Mouse (Mus musculus): ENCODE measurements at regions not wholly inside any gene's neighbourhood (a gene's known extent, or its start where the extent isn't known, plus 50 kb on each side); places are given as distances from the start of the nearest gene placed in this dataset.

- Histone ChIP-seq H3K36me3 (ENCODE audit: control insufficient read depth, insufficient read depth, low read length, poor library complexity, severe bottlenecking) (no peaks in the 10 kb centered on the region), H3K9me3 (replicated peaks; ENCODE audit: control insufficient read depth, insufficient read depth, low read length, poor library complexity, severe bottlenecking) (no peaks in the 10 kb centered on the region), H3K27me3 (ENCODE audit: control insufficient read depth, insufficient read depth, low read length, poor library complexity, severe bottlenecking) (no peaks in the 10 kb centered on the region), H3K4me3 (ENCODE audit: low read depth, low read length) (no peak overlapping the region), H3K27ac (ENCODE audit: insufficient read depth, low read length) (no peak overlapping the region), H3K9ac (ENCODE audit: low read depth, poor library complexity, severe bottlenecking) (no peak overlapping the region), H3K4me1 (ENCODE audit: control insufficient read depth, insufficient read depth, low read length) (no peaks in the 10 kb centered on the region)
- TF ChIP-seq POLR2A (IDR thresholded peaks at IDR 0.05; ENCODE audit: insufficient read depth, low read length) = no peak
- TF ChIP-seq CTCF (IDR thresholded peaks at IDR 0.05; ENCODE audit: low read depth, low read length) = no peak
These were observed 228.7 kb upstream of the Hnrnpa3 start for GRCm38 (mm10) chr2:75430161-75430940.

- no peaks in the 10 kb centered on the region for H3K9me3 ChIP-seq (replicated peaks; ENCODE audit: control insufficient read depth, insufficient read depth, low read length, poor library complexity, severe bottlenecking)
- H3K36me3 ChIP-seq (ENCODE audit: control insufficient read depth, insufficient read depth, low read length, poor library complexity, severe bottlenecking) = no peaks in the 10 kb centered on the region
- TF ChIP-seq CTCF (IDR thresholded peaks at IDR 0.05; ENCODE audit: low read depth, low read length) = no peak
- TF ChIP-seq POLR2A (IDR thresholded peaks at IDR 0.05; ENCODE audit: insufficient read depth, low read length) = no peak
These were observed 227.1 kb upstream of the Hnrnpa3 start for GRCm38 (mm10) chr2:75431981-75432380.

DNA sequence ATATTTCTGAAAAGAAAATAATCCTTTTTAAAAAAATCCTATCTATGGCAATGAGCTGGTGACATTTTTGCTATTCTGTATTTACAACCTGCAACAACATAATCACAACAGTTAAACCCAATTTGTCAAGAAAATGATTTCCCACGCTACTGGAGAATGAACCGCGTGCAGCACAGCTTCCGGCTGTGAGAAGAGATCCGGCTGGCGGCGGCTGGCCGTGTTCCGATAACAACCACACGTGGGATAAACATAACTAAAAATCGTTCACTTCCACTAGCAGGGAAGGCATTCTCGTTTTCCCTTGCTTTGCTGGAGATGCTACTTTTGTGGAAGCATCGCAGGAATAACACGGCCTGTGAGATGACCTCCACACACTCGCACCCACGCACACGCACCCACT lies 224.5 kb upstream of the Hnrnpa3 start:
- Histone ChIP-seq H3K4me3 (ENCODE audit: low read depth, low read length) (0 out of 2 replicates have a peak overlapping the region, but pooled peaks have one; percentile 5), H3K27ac (ENCODE audit: insufficient read depth, low read length) (no peak overlapping the region), H3K27me3 (ENCODE audit: control insufficient read depth, insufficient read depth, low read length, poor library complexity, severe bottlenecking) (no peaks in the 10 kb centered on the region), H3K4me1 (ENCODE audit: control insufficient read depth, insufficient read depth, low read length) (no peaks in the 10 kb centered on the region), H3K36me3 (ENCODE audit: control insufficient read depth, insufficient read depth, low read length, poor library complexity, severe bottlenecking) (no peaks in the 10 kb centered on the region), H3K9me3 (replicated peaks; ENCODE audit: control insufficient read depth, insufficient read depth, low read length, poor library complexity, severe bottlenecking) (no peaks in the 10 kb centered on the region), H3K9ac (ENCODE audit: low read depth, poor library complexity, severe bottlenecking) (no peak overlapping the region)
- TF ChIP-seq POLR2A (IDR thresholded peaks at IDR 0.05; ENCODE audit: insufficient read depth, low read length) = no peak

More at GRCm38 (mm10) chr2:75431981-75432380, 227.1 kb upstream of the Hnrnpa3 start:
- Histone ChIP-seq H3K4me1 (ENCODE audit: control insufficient read depth, insufficient read depth, low read length) (no peaks in the 10 kb centered on the region), H3K27me3 (ENCODE audit: control insufficient read depth, insufficient read depth, low read length, poor library complexity, severe bottlenecking) (no peaks in the 10 kb centered on the region), H3K27ac (ENCODE audit: insufficient read depth, low read length) (no peak overlapping the region), H3K9ac (ENCODE audit: low read depth, poor library complexity, severe bottlenecking) (no peak overlapping the region), H3K4me3 (ENCODE audit: low read depth, low read length) (no peak overlapping the region)

DNA sequence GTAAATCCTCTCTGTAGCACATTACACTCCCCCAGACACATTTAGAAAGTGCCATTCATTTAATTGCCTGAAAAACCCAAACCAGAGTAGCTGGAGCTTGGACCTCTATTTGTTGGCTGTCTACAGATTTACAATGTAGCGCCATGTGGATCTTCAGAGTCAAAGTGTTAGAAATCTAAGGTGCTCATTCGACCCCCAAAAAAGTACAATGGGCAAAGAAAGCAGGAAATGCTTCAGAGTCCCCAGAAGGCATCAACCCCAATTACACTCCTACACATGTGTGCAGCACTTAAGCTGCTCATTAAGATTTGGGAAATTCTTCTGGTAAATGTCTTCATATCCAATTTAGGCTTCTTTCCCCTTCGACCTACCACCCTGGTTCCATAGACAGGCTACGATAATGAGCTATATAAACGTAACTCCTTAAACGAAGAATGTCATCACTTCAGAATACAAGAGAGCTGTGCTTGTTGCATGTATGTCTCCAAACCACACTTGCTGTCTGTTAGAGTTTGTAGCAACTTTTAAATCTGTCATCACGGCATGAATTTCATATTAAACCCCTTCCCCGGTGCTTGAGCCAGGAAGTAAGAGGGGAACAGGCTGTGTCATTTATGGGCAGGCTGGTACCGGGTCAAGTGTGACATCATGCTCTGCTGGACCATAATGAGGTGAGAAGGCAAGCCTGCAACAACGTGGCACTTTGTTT lies 219.4 kb upstream of the Hnrnpa3 start:
- Histone ChIP-seq H3K4me3 (ENCODE audit: low read depth, low read length) (no peak overlapping the region), H3K9ac (ENCODE audit: low read depth, poor library complexity, severe bottlenecking) (no peak overlapping the region), H3K27me3 (ENCODE audit: control insufficient read depth, insufficient read depth, low read length, poor library complexity, severe bottlenecking) (no peaks in the 10 kb centered on the region), H3K36me3 (ENCODE audit: control insufficient read depth, insufficient read depth, low read length, poor library complexity, severe bottlenecking) (no peaks in the 10 kb centered on the region), H3K9me3 (replicated peaks; ENCODE audit: control insufficient read depth, insufficient read depth, low read length, poor library complexity, severe bottlenecking) (no peaks in the 10 kb centered on the region), H3K4me1 (ENCODE audit: control insufficient read depth, insufficient read depth, low read length) (no peaks in the 10 kb centered on the region), H3K27ac (ENCODE audit: insufficient read depth, low read length) (no peak overlapping the region)
- TF ChIP-seq CTCF (IDR thresholded peaks at IDR 0.05; ENCODE audit: low read depth, low read length) = no peak
- TF ChIP-seq EP300 (IDR thresholded peaks at IDR 0.05; ENCODE audit: insufficient read depth, low read depth, low read length) = no peak
- TF ChIP-seq POLR2A (IDR thresholded peaks at IDR 0.05; ENCODE audit: insufficient read depth, low read length) = no peak

DNA sequence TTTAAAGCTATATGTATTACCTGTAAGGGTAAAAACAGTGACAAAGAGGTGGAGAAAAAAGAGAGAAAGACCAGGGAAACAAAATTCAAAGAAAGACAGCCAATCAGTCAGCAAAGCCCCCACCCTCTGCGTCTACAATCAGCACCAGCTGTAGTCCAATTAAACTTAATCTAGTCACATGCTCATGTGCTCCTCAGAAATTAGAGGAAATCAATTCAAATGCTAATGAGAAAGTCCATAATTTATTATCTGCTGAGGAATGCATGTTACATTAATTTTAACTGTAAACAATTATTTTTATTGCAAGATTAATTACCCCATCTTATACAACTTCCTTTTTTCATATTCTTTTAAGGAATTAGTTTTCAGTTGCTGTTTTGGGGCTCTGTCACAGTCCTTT lies 216.4 kb upstream of the Hnrnpa3 start:
- TF ChIP-seq CTCF (IDR thresholded peaks at IDR 0.05; ENCODE audit: low read depth, low read length) (no peak), POLR2A (IDR thresholded peaks at IDR 0.05; ENCODE audit: insufficient read depth, low read length) (no peak), EP300 (IDR thresholded peaks at IDR 0.05; ENCODE audit: insufficient read depth, low read depth, low read length) (no peak)
- no peaks in the 10 kb centered on the region for H3K9me3 ChIP-seq (replicated peaks; ENCODE audit: control insufficient read depth, insufficient read depth, low read length, poor library complexity, severe bottlenecking)
- no peak overlapping the region for H3K4me3 ChIP-seq (ENCODE audit: low read depth, low read length)
- no peaks in the 10 kb centered on the region for H3K4me1 ChIP-seq (ENCODE audit: control insufficient read depth, insufficient read depth, low read length)
- H3K9ac ChIP-seq (ENCODE audit: low read depth, poor library complexity, severe bottlenecking) = no peak overlapping the region
- H3K27ac ChIP-seq (ENCODE audit: insufficient read depth, low read length) = no peak overlapping the region
- no peaks in the 10 kb centered on the region for H3K27me3 ChIP-seq (ENCODE audit: control insufficient read depth, insufficient read depth, low read length, poor library complexity, severe bottlenecking)
- no peaks in the 10 kb centered on the region for H3K36me3 ChIP-seq (ENCODE audit: control insufficient read depth, insufficient read depth, low read length, poor library complexity, severe bottlenecking)

- Histone ChIP-seq H3K4me3 (ENCODE audit: low read depth, low read length) (no peak overlapping the region), H3K27me3 (ENCODE audit: control insufficient read depth, insufficient read depth, low read length, poor library complexity, severe bottlenecking) (no peaks in the 10 kb centered on the region), H3K4me1 (ENCODE audit: control insufficient read depth, insufficient read depth, low read length) (no peaks in the 10 kb centered on the region), H3K9me3 (replicated peaks; ENCODE audit: control insufficient read depth, insufficient read depth, low read length, poor library complexity, severe bottlenecking) (no peaks in the 10 kb centered on the region), H3K9ac (ENCODE audit: low read depth, poor library complexity, severe bottlenecking) (no peak overlapping the region), H3K36me3 (ENCODE audit: control insufficient read depth, insufficient read depth, low read length, poor library complexity, severe bottlenecking) (no peaks in the 10 kb centered on the region), H3K27ac (ENCODE audit: insufficient read depth, low read length) (no peak overlapping the region)
- TF ChIP-seq EP300 (IDR thresholded peaks at IDR 0.05; ENCODE audit: insufficient read depth, low read depth, low read length) (no peak), CTCF (IDR thresholded peaks at IDR 0.05; ENCODE audit: low read depth, low read length) (no peak), POLR2A (IDR thresholded peaks at IDR 0.05; ENCODE audit: insufficient read depth, low read length) (no peak)
These were observed 213.9 kb upstream of the Hnrnpa3 start for GRCm38 (mm10) chr2:75445189-75445588.
